Mouse (Mus musculus) spleen, postnatal 4 days (tissue): ENCODE measurements at regions not wholly inside any gene's neighbourhood (a gene's known extent, or its start where the extent isn't known, plus 50 kb on each side); places are given as distances from the start of the nearest gene placed in this dataset.

Experiments used
- DNase-seq, 2 experiments: peaks; one replicate each; pipeline ENCODE4 v3.0.0; 2022; ENCODE audit warnings: low spot score in 2 of 2

DNA sequence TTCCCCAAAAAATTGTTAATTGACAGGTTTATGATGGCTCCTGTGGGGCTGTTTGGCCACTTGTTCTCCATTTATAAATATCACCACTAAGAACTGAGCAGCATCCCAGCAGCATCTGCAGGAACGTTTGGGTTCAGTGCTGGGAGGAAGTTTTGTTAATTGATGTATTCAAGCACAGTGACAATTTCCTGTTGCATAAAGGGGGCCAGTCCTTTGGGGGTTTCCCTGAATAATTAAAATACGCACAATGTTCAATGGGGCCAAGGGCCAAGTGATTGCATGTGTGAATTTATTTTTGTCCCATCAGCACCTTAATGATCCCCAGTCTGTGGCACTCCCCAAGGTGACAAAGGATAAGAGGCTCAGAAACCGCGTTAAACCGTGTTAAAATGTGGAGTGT lies 1272.6 kb upstream of the A1bg start:
- no peak for DNase-seq

DNA sequence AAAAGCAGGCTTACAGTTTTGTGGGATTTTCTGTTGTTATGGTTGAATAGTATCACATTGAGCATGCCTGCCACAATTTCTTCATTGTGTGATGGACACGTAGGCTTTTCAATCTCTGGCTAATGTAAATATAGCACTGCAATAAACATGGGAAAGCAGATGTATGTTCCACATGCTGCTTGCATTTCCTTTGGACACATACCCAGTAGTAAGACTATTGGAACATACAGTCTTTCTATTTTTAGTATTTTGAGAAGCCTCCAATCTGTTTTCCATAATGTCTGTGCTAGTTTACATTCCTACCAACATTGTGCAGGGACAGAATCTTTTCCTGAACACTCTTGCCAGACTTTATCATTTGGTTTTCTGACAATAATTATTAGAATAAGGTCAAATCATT lies 1269.9 kb upstream of the A1bg start:
- no peak for DNase-seq

DNA sequence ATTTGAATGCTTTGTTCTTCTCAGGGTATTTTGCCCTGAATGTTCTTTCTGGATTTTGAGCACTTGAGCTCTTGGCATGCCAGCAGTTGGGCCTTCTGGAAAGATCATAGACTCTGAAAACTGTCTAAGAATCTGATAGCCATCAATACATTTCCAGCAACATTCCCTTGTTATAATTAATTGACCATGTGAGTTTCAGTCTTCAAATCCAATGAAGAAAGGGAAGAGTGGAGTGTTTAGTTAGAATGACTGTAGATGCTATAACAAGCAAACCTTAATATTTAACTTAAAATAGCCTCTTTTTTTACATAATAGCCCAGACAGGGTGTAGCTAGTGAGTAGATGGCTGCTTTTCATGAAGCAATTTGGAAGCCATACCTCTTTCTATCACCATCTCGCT lies 1268.8 kb upstream of the A1bg start:
- no peak for DNase-seq

DNA sequence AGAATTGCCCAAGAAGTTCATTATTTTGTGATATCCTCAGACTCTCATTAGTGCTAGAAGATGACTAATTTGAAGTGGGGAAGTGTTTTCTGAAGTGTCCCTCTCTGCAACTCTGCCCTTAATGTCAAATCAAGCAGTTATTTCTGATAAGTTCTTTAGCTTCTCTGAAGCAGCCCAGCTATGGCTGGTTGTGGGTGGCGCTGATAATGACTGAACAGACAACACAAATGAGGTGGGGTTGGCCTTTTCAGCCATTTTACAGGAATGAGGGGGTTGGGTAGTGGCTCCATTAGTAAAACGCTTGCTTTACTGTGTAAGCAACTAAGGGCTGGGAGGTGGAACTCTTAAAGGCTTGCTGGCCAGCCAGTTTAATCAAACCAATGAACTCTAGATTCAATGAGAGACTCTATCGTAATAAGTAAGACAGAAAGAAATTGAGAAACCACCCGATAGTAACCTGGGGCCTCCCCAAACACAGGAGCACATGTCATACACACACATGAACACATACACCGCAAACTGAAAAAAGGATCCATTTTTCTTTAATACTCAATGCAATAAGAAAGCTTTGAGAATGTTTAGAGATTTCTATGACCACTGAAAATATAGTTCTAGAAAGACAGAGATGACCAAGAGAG lies 1268.3 kb upstream of the A1bg start:
- no peak for DNase-seq

DNA sequence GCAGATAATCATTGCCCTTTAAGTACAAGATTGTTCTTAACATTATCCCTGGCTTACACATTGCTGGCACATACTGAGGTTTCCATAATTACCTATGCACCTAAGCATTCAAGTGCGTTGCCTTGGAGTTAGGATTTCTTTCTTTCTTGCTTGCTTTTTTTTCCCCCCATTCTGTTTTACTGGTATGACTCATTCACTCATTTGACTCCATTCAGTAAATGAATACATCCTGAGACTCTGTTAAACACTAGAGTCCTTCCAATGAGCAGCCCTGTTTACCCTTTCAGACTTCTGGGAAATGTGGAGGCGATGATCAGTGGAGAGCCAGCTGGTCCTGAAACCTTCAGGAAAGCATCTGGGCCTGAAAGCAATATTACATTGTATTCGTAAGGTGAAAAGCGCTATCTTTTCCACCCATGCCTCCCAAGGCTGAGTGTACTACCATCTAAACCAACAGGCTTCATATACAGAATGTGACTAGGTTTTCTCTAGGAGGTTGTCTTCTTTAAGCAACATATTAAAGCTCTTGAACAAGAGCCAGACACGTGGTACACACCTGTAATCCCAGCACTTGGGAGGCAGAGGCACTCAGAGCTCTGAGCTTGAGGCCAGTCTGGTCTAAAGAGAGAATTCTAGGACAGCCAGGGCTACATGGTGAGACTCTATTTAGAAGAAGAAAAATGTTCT lies 1267.6 kb upstream of the A1bg start:
- no peak for DNase-seq

DNA sequence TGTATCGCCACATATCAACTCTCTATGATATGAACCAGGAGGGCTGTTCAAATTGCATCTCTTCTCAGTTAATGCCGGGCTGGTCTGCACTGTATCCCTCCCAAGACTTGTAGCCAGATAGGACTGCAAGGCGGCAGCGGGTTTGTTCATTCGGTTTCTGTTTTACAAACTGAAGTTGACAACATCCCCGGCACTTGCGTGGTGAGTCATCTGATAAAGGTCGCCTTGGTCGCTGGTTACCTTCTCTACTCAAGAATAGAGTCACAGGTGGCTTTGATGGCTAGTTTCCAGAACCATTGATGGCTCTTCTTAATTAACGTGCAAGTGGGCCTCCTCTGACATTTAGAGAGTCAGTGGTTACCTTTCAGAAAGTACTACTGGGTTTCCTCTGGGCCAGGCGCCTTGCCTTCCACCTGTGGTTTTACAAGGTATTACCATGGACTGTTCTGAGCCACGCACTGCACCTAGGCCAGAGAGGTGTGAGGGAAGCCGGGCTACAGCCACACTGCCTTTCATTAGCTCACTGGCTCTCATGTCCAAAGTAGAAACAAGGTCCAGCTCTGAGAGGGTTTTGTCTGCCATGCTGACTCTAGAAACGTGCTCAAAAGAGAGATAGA lies 1266.9 kb upstream of the A1bg start:
- DNase-seq: no peak

DNA sequence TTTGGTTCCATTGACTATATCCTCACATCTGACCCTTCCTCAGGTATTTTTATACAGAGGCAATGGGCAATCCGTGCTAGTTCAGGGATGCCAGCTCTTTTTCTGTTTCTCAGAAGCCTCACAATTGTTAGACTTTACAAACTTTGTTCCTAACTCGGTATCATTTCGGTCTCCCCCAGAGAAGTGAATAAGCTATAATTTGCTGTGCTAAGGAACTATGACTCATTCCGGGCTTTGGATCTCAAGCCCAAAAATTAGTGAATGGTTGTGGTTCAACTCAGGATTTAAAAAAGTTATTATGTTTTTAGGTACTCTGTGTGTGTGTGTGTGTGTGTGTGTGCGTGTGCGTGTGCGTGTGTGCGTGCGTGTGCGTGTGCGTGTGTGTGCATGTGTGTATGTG lies 1263.7 kb upstream of the A1bg start:
- no peak for DNase-seq

DNA sequence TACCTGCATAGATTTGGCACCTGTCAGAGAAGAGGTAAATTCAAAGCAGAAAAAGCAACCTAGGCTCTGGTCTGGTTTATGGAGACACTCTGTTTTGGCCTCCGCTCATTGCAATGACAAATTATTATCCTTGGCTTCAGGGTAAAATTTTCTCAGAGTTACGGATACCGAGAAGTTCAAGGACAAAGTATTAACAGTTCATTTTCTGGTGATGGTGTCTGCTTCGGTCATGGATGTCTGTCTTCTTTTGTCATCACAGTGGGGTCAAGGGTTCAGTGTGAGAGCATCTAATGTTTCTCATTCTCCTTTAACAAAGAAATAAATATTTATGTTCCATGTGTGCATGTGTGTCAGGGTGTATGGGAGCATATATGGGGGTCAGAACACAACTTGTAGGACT lies 1261.0 kb upstream of the A1bg start:
- no peak for DNase-seq

DNA sequence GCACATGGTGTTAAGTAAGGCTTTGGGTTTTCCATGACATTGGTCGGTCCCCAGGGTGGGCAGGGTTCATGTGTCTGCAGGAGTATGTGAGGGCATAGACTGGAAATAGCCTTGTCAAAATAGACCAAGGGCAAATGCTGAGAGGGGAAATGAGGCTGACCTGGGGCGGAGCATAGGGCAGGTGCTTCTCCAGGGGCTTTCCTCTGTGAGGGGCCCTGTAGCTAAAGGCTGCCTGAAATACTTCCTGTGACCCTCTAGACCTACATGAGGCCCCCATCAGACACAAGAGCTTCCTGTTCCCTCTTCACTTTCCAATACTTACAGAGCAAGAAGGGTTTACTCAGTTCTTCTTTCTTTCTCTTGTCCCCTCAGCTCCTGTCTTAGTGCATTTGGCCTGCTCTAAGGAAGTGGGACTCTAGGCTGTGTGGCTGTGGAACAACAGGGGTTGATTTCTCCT lies 1258.7 kb upstream of the A1bg start:
- DNase-seq: peak; percentile 57 to 67

DNA sequence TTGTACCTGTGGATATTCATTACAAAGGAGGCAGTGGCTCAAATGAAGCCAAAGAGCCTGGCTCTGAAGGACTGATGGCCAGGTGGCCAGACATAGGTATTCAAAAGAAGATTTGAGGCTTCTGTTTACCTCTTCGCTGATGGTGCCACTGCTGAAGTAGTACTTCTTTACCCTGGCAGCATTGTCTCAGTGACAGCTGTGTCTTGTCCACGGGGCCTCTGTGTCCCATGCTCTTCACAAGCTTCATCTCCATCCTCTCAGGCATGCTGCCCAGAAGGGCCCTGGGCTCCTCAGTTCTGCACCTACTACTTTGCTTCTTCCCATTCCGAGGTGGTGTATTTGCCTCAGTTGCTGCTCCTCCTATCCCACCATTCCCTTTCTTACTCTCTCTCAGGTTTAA lies 1257.9 kb upstream of the A1bg start:
- no peak for DNase-seq

DNA sequence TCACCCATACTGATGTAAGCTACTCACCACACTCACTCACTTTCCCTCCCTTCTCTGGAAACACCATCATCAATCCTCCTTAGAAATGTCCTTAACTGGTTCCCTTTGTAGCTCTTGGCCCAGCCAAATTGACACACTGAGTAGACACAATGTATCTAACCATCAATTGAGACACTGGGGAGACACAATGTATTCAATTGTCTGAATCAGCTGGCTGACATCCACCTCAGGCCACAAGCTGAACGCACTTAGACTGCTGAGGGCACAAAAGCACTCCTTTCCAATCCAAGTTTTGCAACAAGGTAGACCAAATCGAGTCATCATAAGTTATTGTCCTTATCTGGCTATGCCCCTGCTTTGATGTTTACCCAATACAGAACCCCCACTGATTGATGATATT lies 1257.0 kb upstream of the A1bg start:
- DNase-seq: no peak

DNA sequence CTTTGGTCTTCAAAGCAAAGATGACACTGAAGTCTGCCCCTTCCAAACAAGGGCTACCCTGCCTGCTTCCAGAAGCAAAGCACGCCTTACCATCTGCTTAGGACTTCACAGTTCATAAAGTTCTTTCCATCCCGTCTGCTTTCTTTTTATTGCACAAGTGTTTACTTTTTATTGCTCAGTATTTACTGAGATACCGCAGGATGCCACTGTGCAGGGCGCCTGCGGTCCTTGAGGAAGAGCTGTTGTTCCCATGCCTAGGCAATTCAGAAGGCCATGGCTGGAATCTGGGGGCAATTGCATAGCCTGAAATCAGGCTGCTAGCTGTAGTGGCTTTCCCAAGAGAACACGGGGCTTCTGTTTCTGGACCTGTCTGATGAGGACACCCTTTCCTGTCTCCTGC lies 1255.8 kb upstream of the A1bg start:
- no peak for DNase-seq

DNA sequence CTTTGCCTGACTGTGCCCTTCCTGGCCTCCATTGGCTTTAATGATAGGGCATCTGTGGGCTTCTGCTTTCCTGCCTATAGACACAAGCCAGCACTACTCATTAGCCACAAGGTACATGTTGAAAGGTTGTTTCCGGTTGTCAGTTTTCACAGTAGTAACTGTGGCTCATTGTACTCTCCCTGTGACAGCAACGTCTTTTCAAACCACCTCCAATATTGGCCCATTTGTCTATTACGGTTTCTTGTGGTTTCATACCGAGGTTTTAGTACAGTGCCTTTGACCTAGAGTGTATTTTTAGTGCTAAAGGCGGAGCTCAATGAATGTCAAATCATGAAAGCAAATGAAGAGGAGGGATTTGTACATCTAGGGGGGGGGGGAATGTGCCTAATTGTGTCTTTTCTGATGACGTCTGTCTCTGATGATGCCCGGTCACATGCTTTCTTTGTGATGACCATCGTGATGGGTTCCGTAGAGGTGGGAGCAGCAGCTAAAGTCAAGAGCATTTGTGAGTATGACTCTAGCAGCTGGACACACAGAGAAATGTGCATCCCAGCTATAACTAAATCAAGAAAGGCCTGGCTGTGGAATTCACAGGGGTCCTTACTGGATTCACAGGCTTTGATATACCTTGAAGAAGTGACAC lies 1255.1 kb upstream of the A1bg start:
- no peak for DNase-seq

DNA sequence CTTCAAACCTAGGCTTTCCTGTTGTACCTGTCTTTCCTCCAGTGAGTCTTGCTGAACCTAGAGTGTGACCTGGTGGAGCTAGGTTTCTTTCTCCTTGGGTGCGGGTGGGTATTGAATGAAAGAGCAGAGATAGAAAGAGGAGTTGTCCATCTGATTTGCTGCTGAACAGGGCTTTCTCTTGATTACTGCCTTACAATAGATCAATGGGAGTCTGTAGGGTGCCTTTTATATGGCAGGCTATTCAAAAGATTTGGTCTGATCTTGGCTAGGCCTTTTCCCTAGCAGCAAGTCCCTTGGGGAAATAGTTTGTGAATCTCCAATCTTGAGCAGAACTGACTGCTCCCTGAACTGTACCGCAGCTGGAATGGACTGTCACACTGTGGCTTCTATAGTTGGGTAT lies 1253.3 kb upstream of the A1bg start:
- DNase-seq: no peak

DNA sequence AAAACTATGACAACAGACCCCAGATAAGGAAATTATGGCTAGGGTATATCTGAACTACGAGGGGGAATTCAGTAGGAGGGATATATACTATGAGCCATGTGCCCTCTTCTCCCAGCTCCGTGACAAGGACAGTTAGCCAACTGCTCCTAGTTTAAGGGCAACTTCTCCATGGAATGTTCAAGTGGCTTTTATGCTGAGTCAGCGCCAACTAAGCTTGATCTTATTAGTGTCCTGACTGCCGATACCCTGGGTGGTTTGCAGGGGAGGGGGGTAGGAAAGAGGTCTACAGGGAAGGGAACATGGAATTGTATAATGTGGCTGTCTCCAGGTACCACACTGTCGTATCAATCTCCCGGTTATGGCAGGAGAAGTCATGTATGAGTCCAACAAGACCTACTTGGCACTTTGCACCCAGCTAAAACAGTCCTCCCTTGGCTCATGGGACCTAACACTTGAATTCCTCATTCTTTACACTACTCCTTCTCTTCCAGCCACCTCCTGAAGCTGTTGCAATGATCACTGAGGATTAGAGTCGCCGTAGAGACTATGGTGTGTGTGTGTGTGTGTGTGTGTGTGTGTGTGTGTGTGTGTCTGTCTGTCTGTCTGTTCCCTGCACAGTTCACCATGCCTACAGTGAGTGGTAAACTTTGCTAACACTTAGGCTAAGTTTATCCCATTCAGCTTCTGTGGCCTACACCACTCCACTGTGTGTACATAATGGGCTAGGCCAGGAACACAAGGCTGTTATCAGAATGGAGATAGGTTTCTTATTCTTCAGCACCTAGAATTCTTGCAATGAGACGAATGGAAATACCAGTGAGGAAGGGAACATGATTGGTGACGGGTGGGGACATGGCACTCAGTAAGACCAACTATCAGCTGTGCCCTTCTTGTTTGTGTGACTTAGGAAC lies 1251.1 kb upstream of the A1bg start:
- no peak for DNase-seq

DNA sequence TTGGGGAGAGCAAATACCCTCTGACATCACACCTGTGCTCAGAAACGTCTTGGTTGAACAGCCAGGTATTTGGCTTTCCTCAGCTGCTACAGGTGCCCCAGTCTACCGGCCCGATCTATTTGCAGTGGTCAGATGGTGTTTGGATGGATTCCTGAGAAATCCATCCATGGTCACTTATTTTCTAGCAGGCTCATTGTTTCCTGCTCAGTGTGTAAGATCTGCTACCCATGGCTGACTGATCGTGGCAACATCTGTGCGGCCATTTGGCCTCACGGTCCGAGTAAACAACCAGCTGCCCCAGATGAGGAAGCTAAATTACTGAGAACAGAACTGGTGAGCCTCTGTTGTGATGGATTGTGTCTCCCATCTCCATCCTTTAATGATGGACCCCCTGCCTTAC lies 1248.8 kb upstream of the A1bg start:
- DNase-seq: no peak

DNA sequence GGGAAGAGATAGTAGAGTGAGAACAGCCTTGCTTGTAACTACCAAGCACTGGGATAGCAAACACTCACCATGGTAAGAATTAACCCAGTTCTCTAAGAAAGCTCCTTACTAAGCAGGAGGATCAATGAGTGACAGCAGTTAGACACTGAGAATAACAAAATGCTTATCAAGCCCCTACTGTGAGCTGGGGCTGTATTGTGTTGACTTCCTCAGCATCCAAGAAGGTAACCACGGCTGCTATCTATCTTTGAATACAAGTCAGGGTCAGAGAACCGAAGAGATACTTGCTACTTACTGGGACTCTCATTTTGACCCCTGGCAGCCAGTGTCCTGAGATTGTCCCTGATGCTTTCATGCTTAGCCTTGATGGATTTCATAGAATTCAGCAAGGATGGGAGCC lies 1248.4 kb upstream of the A1bg start:
- DNase-seq: no peak

DNA sequence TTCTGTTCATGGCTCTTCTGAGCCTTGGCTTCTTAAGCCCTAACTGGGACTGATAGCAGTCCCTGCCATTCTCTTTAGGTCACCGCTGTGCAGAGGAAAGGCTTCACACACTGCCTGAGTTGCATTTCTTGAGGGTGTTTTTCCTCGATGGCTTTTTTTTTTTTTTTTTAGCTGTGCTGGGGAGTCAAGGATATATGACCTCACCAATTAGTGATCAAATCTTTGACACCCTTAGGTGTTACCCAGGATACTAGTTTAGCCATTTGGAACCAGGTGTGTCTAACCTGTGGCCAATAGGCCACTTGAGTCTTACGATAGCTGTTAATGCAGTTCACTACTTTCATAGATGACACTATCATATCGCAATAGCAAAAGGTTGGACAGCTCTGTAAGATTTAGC lies 1247.5 kb upstream of the A1bg start:
- no peak for DNase-seq

DNA sequence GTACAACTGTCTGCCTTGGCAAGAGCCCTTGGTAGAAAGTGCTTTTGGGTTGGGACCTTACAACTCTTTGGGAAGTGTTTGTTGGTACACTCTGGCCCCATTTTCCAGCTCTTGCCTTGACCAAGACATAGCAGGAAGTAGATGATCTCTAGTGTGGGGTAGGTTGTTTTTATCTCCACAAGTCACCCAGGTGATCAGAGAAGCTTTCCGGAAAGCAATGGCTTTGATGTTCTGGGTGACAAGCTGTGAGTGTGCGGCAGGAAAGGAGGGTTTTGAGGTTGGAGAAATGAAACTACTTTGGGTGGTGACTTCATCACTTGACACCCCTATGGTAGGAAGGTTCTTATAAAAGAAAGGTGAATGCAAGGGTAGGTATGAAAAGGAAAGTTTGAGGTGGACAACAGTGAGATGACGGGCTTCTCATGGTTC lies 1246.8 kb upstream of the A1bg start:
- DNase-seq: no peak

DNA sequence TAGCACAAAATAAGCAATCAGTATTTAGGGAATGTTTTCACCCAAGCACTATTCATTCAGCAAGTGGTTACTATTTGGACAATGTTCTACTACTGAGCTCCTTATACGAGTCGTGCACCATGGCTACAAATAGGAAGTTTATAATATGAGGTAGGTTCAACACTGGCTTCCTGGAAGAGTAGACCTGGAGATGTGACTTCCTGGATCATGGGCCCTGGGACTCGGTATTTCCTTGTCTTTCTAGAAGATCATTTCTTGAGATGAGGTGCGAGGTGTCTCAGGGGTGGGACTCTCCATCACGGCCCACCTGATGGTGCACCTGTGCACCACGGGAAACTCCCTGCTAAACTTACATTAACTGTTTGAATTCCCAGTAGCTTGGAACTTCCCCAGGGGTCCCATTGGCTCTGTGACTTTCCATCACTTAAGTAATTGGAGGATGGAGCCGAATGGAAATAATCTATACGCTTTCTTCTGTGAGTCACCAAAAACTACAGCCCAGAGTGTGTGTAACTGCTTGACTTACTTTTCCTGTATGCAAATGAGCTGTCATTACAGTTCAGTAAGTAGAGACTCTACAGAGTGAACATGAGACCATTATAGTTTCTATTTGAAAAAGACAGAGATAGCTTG lies 1246.3 kb upstream of the A1bg start:
- no peak for DNase-seq

DNA sequence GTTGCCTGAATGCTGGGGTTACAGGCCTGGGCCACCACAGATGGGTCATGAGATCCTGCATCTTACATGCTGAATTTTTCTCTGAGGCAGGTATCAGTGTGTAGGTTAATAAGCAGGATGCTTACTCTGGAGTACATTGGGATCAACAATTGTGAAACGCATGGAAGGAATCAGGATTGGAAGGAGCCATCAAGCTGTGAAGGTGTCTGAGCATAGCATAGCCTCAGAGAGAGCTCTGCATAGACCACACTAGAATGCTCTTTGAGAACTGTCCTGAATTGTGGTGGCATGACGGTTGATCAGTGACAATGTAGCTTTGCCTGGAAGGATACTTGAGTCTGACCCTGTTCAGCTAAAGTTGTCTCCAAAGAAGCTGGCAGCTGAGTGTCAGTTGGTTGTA lies 1245.7 kb upstream of the A1bg start:
- no peak for DNase-seq
